Mouse (Mus musculus) liver, embryonic 14.5 days (tissue): ENCODE data around the gene Pdcd7.

Experiments
- CTCF ChIP-seq: IDR thresholded peaks from 2 replicates; pipeline ENCODE4 v1.5.1; 2016; ENCODE audit warnings: antibody characterized with exemption, low read depth, control low read depth
- EP300 ChIP-seq: IDR thresholded peaks from 2 replicates; pipeline ENCODE4 v1.6.1; 2016; ENCODE audit warnings: antibody characterized with exemption, low read depth

DNA sequence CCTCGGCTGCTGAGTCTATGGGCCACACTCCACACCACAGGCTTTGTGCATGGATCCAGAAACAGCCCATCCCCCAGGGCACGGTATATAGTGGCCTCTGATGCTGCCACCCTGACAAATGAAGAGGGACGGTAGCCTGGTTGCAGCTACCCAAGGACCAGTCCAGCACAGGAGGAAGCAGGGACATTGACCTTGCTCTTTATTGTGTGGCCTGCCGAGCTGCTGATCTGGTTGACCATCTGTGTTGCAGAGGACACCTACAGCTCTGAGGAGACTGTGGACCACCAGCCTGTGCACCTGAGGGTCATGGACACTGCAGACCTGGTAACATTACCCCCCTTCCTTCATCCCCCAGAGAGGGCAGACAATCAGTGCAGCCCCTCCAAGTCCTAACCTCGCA is 61.4 kb downstream of the Pdcd7 start:
- TF ChIP-seq CTCF: no peak
- no peak for TF ChIP-seq EP300
